Mouse (Mus musculus): ENCODE results near the gene Gm4792.

GRCm38 (mm10) chr10:94299301-94299700 is 798 bp upstream of the Gm4792 start:
- TF ChIP-seq CTCF (IDR thresholded peaks at IDR 0.05; ENCODE audit: borderline replicate concordance, insufficient read depth, low read length) (no peak), POLR2A (IDR thresholded peaks at IDR 0.05; ENCODE audit: low read depth, low read length) (no peak)

Data from embryonic fibroblast, embryonic 13.5 days (primary cell).